Mouse (Mus musculus) embryonic facial prominence, embryonic 10.5 days (tissue): ENCODE results near the gene Sh3gl3. TPM values are rescaled to one million over a fixed set of nuclear protein-coding genes. Genes with fewer than 3 reads are reported as not detected.

ENCODE experiments used
- DNase-seq: peaks from one replicate; pipeline ENCODE4 v3.0.0-alpha.2; 2017; ENCODE audit warnings: low spot score
- H3K27ac ChIP-seq: fragments of 300-500 bp; sonication (generic); replicated peaks from 2 replicates; pipeline ENCODE4 v1.5.1; 2016; ENCODE audit warnings: mild to moderate bottlenecking
- H3K27me3 ChIP-seq: fragments of 300-500 bp; sonication (generic); replicated peaks from 2 replicates; pipeline ENCODE4 v1.6.1; 2016; ENCODE audit warnings: low read depth, mild to moderate bottlenecking; ENCODE audit not compliant: poor library complexity, severe bottlenecking
- H3K36me3 ChIP-seq: fragments of 300-500 bp; sonication (generic); replicated peaks from 2 replicates; pipeline ENCODE4 v1.6.1; 2016; ENCODE audit warnings: mild to moderate bottlenecking, moderate library complexity
- H3K4me1 ChIP-seq: fragments of 300-500 bp; sonication (generic); 2 replicates; pipeline ENCODE4 v1.6.1; 2016
- H3K4me3 ChIP-seq: fragments of 300-500 bp; sonication (generic); 2 replicates; pipeline ENCODE4 v1.5.1; 2016; ENCODE audit warnings: mild to moderate bottlenecking, moderate library complexity
- H3K9me3 ChIP-seq: fragments of 300-500 bp; sonication (generic); 2 replicates; pipeline ENCODE4 v1.6.1; 2016; ENCODE audit warnings: mild to moderate bottlenecking
- WGBS: fragments of 180-500 bp; shearing (Covaris S2); methylation state at CpG from one replicate; pipeline ENCODE4 v1.1.7; 2016; 5-methylcytosine and 5-hydroxymethylcytosine counted together
- polyA plus RNA-seq: library from polyadenylated mRNA; unstranded; fragments of >200 nt; fragmentation: Nextera tagmentation; extraction: Ambion mirVana; gene quantifications from 2 replicates; pipeline ENCODE4 v1.2.1, GENCODE M21; 2016

The Sh3gl3 gene
- polyA plus RNA-seq, 1 experiment from 2014 or later, result 15.4 TPM

DNA sequence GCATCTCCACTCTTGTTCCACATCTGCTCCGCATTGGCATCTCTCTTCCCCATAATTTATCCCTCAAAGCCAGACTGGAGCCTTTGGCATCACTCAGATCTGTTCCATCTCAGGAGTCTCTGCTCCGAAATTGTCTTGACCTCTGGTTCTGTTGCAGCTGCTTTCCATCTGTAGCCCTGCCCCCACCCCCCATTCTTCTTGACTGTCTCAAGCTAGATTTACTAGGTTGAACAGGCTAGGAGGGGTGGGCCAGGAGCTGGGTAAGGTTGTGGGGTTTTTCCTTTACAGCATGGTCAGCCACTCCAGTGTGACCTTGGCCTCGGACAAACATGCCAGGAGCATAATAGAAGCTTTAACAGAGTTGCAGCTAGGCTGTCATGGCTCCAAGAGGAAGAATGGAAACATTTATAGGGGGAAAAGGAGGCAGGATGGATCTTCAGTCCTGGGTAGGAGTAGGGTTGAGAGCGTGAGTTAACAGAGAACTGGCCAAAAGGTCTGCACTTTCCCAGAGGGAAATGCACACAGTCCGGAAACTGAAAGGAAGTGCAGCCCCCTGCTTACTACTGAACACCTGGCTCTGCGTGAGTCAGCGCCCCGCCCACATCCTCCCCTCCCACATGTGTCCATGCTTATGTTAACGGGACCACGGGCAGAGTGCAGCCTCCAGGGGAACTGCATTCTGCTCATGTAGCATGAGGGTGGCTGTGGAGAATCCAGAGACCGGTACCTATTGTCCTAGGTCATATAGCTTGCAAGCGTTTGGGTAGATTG is 30.6 kb downstream of the Sh3gl3 start:
- Histone ChIP-seq H3K27ac (peak overlapping the region; percentile 67), H3K36me3 (no peaks in the 10 kb centered on the region), H3K27me3 (no peaks in the 10 kb centered on the region), H3K4me1 (peaks cover 41% of the 10 kb centered on the region), H3K4me3 (0 out of 2 replicates have a peak overlapping the region, but pooled peaks have one; percentile 28), H3K9me3 (no peaks in the 10 kb centered on the region)
- DNase-seq, result peak; percentile 73
- 46% methylated on average over 12 of the region's 12 CpGs for WGBS

DNA sequence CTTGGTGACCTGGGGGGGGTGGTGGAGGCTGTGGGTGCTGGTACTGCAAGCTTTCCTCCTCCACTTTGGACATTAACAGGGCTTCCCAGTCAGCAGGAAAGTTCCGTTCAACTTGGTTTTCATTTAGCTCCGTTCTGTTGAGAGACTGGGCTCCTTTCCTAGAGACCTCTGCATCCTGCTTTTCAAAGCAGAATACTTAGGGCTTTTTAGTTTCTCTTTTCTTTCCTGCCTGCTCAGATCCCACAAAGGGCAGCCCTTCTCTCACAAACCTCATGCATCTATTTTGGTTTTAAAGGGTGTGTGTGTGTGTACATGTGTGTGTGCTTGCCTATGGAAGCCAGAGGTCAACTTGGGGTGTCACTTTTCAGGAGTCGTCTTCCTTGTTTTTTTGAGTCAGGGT is 31.3 kb downstream of the Sh3gl3 start:
- Histone ChIP-seq H3K9me3 (no peaks in the 10 kb centered on the region), H3K4me1 (peaks cover 36% of the 10 kb centered on the region), H3K27ac (peak overlapping the region; percentile 67; the same call in 1 of the 2 replicates), H3K4me3 (no peak overlapping the region), H3K27me3 (no peaks in the 10 kb centered on the region), H3K36me3 (no peaks in the 10 kb centered on the region)
- DNase-seq, result no peak
- 83% methylated on average over 3 of the region's 3 CpGs for WGBS

DNA sequence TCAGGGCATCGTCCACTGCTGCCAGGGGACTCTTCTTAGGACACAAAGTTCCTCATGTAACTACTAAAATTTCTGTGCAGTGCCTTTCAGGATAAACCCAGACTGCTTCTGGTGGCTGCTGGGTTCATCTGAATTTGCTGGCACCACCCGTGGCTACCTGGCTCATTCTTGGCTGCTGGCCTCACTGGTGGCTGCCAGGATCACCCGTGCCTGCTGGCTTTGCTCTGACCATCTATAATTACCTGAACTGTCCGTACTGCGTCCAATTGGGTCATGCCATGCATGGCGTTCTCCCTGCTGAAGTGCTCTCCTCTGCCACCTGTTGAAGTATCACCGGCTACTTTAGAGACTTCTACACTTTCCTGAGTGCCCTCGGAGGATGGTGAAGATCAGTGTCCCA is 33.1 kb downstream of the Sh3gl3 start:
- H3K27me3 ChIP-seq, result no peaks in the 10 kb centered on the region
- 89% methylated on average over 8 of the region's 8 CpGs for WGBS
- H3K4me1 ChIP-seq, result peaks cover 34% of the 10 kb centered on the region
- DNase-seq, result no peak
- no peak overlapping the region for H3K4me3 ChIP-seq
- no peaks in the 10 kb centered on the region for H3K36me3 ChIP-seq
- no peaks in the 10 kb centered on the region for H3K9me3 ChIP-seq
- H3K27ac ChIP-seq, result no peak overlapping the region

DNA sequence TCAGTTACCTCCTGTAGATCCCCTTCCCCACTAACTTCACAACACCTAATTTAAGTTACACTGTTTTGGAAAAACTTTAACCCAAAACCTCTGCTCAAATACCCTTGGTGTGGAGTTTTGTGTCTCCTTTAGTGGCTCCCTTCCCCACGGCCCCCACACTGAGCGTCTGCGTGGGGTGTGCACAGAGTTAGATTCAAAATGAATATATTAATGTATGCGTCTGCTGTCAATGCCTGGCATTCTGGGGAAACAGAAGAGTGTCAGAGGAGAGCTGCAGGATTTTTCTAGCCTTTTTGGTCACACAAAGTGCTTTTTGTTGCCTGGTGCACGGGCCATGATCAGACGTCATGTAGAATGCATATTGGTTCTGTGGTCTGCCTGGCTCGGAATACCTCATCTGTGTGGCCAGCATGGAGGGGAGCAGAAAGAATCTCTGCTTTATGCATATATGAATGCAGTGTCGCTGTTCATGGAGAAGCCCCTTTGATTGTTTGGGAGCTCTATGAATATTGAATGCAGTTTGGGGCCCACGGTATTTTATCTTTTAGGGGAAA is 47.8 kb downstream of the Sh3gl3 start:
- no peak for DNase-seq
- H3K36me3 ChIP-seq, result no peaks in the 10 kb centered on the region
- H3K27ac ChIP-seq, result no peak overlapping the region
- WGBS, result 89% methylated on average over 9 of the region's 9 CpGs
- no peaks in the 10 kb centered on the region for H3K9me3 ChIP-seq
- H3K27me3 ChIP-seq, result peaks cover 6% of the 10 kb centered on the region; the same call in 1 of the 2 replicates
- peaks cover 17% of the 10 kb centered on the region for H3K4me1 ChIP-seq
- H3K4me3 ChIP-seq, result no peak overlapping the region

DNA sequence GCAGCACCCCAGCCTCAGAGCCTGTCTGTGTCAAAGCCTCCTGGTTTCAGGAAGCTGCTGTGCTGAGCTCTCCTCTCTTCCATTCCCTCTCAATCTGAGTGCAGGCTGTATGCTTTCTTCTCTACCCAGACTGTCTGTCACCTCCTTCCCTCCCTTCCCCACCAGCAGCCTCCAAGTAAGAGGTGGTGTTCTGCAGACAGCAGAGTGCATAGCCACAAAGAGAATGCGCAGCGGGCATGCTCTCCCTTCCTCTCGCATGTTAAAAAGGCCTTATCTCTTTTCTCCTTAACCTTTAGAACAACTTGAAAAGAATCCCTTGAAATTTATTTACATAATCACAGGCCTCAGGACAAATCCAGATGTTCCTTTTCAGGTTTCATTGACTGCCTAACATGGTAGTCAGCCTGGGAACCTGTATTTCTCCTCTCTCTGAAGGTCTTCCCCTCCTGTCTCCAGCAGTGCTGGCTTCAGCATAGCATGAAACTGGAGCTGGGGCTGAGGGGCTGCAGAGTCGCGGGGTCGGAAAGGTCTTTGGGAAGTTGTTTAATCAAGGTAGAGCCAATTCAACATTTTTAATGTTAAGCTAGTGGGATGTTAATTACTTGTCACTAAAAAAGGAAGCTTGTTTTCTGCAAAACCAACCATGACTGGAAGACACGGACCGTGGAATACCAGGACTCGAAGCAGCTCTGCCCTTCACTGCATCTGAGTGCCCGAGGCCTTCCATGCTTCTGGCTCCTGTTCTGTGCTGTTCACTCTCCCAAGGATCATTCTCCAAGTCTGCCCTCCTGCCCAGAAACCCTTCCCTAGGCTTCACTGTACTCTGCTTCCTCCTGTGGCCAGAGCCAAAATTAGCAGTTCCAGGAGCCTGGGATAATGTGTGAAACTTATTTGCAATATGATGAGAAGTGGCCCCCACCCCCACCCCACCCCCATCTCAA is 50.5 kb downstream of the Sh3gl3 start:
- peaks cover 17% of the 10 kb centered on the region for H3K4me1 ChIP-seq
- H3K27ac ChIP-seq, result no peak overlapping the region
- H3K36me3 ChIP-seq, result no peaks in the 10 kb centered on the region
- no peaks in the 10 kb centered on the region for H3K9me3 ChIP-seq
- WGBS, result 20% methylated on average over 10 of the region's 10 CpGs
- peaks cover 6% of the 10 kb centered on the region; the same call in 1 of the 2 replicates for H3K27me3 ChIP-seq
- DNase-seq, result no peak
- H3K4me3 ChIP-seq, result no peak overlapping the region

DNA sequence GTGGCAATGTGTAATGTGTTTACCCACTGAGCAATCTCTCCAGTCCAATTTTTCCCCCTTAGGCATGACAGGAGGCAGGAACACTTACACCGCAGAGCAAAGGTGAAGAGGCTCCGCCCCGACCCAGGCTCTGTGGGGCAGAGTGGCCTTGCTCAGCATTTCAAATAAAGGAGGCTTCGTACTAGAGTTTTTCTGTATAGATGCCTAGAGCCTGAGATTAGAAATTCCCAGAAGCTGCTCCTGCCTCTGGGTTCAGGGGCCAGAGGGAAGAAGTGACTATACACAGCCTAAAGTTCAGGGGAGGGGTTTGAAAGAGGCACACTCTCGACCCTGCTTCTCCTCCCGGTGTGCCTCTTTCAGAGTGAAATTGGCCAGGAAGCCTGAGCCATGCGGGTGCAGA is 59.6 kb downstream of the Sh3gl3 start:
- 59% methylated on average over 7 of the region's 7 CpGs for WGBS
- Histone ChIP-seq H3K27ac (peak overlapping the region; percentile 48; the same call in 1 of the 2 replicates), H3K4me1 (peaks cover 41% of the 10 kb centered on the region), H3K36me3 (no peaks in the 10 kb centered on the region), H3K9me3 (no peaks in the 10 kb centered on the region), H3K4me3 (no peak overlapping the region), H3K27me3 (no peaks in the 10 kb centered on the region)
- DNase-seq, result no peak

DNA sequence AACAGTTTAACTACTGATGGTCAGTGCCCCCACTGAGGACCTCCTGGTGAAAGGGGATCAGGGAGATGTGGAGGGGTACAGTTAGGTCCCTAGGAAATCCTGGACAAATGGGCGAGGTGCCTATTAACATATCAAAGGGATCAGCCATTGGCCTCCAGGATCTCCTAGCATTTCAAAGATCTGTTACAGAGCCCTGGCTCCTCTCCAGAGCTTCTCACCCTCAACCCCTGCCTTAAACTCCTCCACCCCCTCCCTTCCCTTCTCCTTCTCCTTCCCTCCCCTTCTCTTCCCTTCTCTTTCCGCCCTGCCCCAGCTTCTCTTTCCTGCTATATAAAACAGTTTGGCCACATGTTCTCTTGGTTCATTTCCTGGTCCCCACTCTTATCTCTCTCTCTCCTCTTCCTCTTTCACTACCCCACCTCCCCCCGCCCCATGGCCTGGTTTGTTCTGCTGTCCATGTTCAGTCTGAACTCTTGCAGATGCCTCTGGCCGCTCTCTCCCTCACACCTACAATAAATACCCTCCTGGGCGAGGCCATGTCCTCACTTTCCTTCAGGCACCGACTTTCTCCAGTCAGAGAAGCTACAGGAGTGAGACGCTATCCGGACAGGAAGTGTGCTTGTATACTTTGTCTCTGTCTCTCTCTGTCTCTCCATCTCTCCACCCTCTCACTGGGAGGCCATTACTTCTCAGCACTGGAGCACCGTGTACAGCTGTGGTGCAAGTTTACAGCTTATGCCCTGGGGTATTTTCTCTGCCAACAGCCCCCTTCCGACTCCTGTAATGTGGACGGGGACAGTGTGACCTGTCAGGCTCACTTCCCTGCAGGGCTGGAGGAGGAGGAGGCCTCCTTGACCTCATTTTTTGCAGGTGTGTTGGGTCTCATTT is 60.6 kb downstream of the Sh3gl3 start:
- WGBS, result 42% methylated on average over 11 of the region's 11 CpGs
- Histone ChIP-seq H3K36me3 (no peaks in the 10 kb centered on the region), H3K4me1 (peaks cover 41% of the 10 kb centered on the region), H3K27ac (peak overlapping the region; percentile 48), H3K27me3 (no peaks in the 10 kb centered on the region), H3K4me3 (no peak overlapping the region), H3K9me3 (no peaks in the 10 kb centered on the region)
- DNase-seq, result no peak

DNA sequence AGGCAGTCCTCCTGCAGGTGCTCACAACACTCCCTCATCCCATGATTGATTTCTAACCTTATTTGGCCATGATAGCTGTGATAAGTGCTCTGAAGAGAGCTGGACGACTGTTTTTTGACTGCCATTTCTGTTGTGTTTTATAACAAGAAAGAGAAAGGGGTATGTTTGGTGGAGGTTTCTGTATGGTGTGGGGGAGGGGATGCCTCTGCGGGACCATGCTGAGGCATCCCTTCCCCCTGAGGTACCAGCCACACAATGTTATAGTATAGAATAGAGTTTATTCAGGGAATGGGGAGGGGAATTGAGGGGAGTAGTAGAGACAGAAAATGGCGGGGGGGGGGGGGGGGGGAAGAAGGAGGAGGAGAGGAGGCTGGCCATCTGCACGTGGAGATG is 61.3 kb downstream of the Sh3gl3 start:
- no peaks in the 10 kb centered on the region for H3K36me3 ChIP-seq
- no peaks in the 10 kb centered on the region for H3K27me3 ChIP-seq
- H3K4me1 ChIP-seq, result peaks cover 43% of the 10 kb centered on the region
- WGBS, result 26% methylated on average over 3 of the region's 4 CpGs
- DNase-seq, result no peak
- H3K9me3 ChIP-seq, result no peaks in the 10 kb centered on the region
- no peak overlapping the region for H3K4me3 ChIP-seq
- peak overlapping the region; percentile 48; the same call in 1 of the 2 replicates for H3K27ac ChIP-seq

DNA sequence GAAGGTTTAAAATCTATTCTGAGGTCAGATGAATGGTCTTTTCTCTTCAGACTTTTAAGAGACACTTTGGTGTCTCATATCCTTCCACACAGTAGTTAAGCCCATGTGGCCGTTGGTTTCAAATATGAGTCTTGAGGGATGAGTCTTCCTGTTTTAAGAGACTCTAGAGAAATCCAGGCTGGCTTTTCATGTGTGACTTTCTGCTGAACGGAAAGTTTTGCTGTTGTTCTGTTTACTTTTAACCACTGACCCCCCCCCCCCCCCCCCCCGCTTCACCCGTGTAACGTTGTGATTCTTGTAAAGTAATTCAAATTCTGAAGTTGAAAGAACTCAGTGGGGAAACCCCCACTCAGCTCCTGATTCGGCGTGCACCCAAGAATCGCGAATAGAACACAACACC is 61.8 kb downstream of the Sh3gl3 start:
- no peaks in the 10 kb centered on the region for H3K9me3 ChIP-seq
- H3K27ac ChIP-seq, result no peak overlapping the region
- WGBS, result 67% methylated on average over 9 of the region's 9 CpGs
- H3K4me3 ChIP-seq, result no peak overlapping the region
- no peak for DNase-seq
- no peaks in the 10 kb centered on the region for H3K36me3 ChIP-seq
- peaks cover 46% of the 10 kb centered on the region for H3K4me1 ChIP-seq
- no peaks in the 10 kb centered on the region for H3K27me3 ChIP-seq

DNA sequence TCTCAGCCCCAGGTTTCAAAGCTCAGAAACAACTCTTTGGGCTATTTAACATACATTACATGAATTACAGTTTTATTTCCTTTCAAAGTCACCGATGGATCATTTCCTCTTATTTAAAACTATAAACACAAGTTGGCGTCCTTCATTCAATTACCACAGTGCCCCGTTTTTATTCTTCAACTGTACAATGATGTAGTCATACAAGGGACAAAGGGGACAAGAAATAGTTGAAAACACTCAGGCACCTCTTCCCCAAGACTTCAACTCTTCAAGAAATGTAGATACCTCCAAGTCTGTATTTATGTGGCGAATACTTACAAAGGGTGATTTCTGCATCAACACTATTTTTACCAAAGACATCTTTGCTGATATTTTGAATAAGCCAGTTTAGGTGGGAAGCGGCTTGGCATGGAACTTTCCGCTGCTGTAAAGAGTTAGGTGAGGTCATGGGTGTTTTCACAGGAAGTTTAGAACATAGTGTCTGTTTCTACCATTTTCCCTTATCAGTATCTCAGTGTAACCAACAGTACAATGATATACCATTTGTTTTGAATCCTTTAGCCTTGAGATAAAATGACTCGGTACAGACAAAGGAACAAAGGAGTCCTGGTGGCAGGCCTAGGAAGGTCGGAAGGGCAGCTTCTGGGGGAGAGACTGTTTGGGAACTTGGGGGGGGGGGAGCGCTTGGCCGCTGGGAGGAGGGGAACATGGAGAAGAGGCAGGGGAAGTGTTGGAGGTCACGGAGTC is 62.7 kb downstream of the Sh3gl3 start:
- WGBS, result 69% methylated on average over 11 of the region's 11 CpGs
- no peak for DNase-seq
- H3K4me3 ChIP-seq, result no peak overlapping the region
- H3K27ac ChIP-seq, result no peak overlapping the region
- H3K9me3 ChIP-seq, result no peaks in the 10 kb centered on the region
- no peaks in the 10 kb centered on the region for H3K27me3 ChIP-seq
- no peaks in the 10 kb centered on the region for H3K36me3 ChIP-seq
- peaks cover 47% of the 10 kb centered on the region for H3K4me1 ChIP-seq

DNA sequence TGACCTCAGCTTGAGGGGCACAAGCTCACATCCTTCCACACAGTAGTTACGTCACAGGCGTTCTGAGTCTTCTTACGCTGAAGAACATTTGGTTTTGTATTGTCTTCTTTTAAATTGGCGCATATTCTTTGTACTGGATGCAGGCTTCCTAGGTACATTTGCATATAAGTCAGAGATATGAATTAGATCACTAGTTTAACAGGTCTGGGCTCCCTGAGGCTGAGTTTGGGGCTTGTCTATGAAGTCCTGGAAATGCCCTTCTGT is 63.2 kb downstream of the Sh3gl3 start:
- H3K4me3 ChIP-seq, result no peak overlapping the region
- H3K9me3 ChIP-seq, result no peaks in the 10 kb centered on the region
- no peak for DNase-seq
- no peaks in the 10 kb centered on the region for H3K27me3 ChIP-seq
- WGBS, result 77% methylated on average over 4 of the region's 4 CpGs
- no peaks in the 10 kb centered on the region for H3K36me3 ChIP-seq
- peaks cover 46% of the 10 kb centered on the region for H3K4me1 ChIP-seq
- H3K27ac ChIP-seq, result no peak overlapping the region
